Comparison of ENCODE assay signal across 9 mouse cellular contexts in genomic region chr8:48553791-48554288, GRCm38 (mm10).
DNase-seq lines count a peak whose midpoint lies in the region; ATAC-seq lines count a peak whose summit lies in the region.
"Had no signal": no experiment of that assay in that cellular context is flagged by ENCODE, and none has a peak within 500 bp of the region (broad histone marks: within the 10 kb centered on the region; RNA-seq: fewer than 3 reads in every experiment).

No protein-coding gene starts in this region.

- H3K4me3 ChIP-seq in embryonic facial prominence, embryonic 14.5 days (ENCODE audit: low read depth, low read length), result peak overlapping the region; percentile 87
- H3K4me3 ChIP-seq in intestine, embryonic 15.5 days (replicated peaks), result peak overlapping the region; percentile 85
- H3K4me3 ChIP-seq in neural tube, embryonic 12.5 days, result peak overlapping the region; percentile 76

- H3K9ac ChIP-seq in embryonic facial prominence, embryonic 14.5 days (ENCODE audit: low read depth, low read length), result peak overlapping the region; percentile 88
- peak overlapping the region; percentile 64; the same call in 1 of the 2 replicates for H3K9ac ChIP-seq in intestine, embryonic 15.5 days
- H3K9ac ChIP-seq in neural tube, embryonic 12.5 days, result peak overlapping the region; percentile 79; the same call in 1 of the 2 replicates

- H3K27me3 ChIP-seq in embryonic facial prominence, embryonic 14.5 days (replicated peaks; ENCODE audit: control insufficient read depth, insufficient read depth, low read length), result no peaks in the 10 kb centered on the region
- no peaks in the 10 kb centered on the region for H3K27me3 ChIP-seq in intestine, embryonic 15.5 days (replicated peaks)
- H3K27me3 ChIP-seq in neural tube, embryonic 12.5 days (replicated peaks), result no peaks in the 10 kb centered on the region

- DNase-seq in kidney, adult 9 months, result peak; percentile 14
- DNase-seq in kidney, postnatal 25 days, result no peak
- peak; percentile 70 for DNase-seq in embryonic facial prominence, embryonic 14.5 days (ENCODE audit: low spot score)
- DNase-seq in adrenal gland, postnatal 36 days, result no peak
- DNase-seq in spleen, adult 12 weeks (ENCODE audit: low spot score), result no peak
- no peak for DNase-seq in ovary, postnatal 14 days (ENCODE audit: low spot score)

- 0 out of 2 replicates have a peak, but pooled peaks cover 2% of the 10 kb centered on the region for H3K36me3 ChIP-seq in embryonic facial prominence, embryonic 14.5 days (ENCODE audit: control insufficient read depth, insufficient read depth, low read length)
- H3K36me3 ChIP-seq in intestine, embryonic 15.5 days, result no peaks in the 10 kb centered on the region
- H3K36me3 ChIP-seq in neural tube, embryonic 12.5 days, result no peaks in the 10 kb centered on the region
- H3K36me3 ChIP-seq: G1E had no signal

- WGBS in embryonic facial prominence, embryonic 14.5 days, result under 1% methylated on average over 9 of the region's 9 CpGs
- WGBS in intestine, embryonic 15.5 days, result 3% methylated on average over 9 of the region's 9 CpGs
- 1% methylated on average over 9 of the region's 9 CpGs for WGBS in neural tube, embryonic 12.5 days

- peak overlapping the region; percentile 98 for H3K27ac ChIP-seq in embryonic facial prominence, embryonic 14.5 days (replicated peaks; ENCODE audit: low read depth, low read length)
- no peak overlapping the region for H3K27ac ChIP-seq in intestine, embryonic 15.5 days
- H3K27ac ChIP-seq in neural tube, embryonic 12.5 days, result no peak overlapping the region

- H3K9me3 ChIP-seq in embryonic facial prominence, embryonic 14.5 days (ENCODE audit: control insufficient read depth, low read length), result no peaks in the 10 kb centered on the region
- H3K9me3 ChIP-seq in intestine, embryonic 15.5 days, result no peaks in the 10 kb centered on the region
- H3K9me3 ChIP-seq in neural tube, embryonic 12.5 days, result no peaks in the 10 kb centered on the region

- peaks cover 23% of the 10 kb centered on the region for H3K4me1 ChIP-seq in embryonic facial prominence, embryonic 14.5 days (ENCODE audit: control insufficient read depth, insufficient read depth, low read length)
- peaks cover 4% of the 10 kb centered on the region; the same call in 1 of the 2 replicates for H3K4me1 ChIP-seq in intestine, embryonic 15.5 days (replicated peaks)
- peaks cover 6% of the 10 kb centered on the region; the same call in 1 of the 2 replicates for H3K4me1 ChIP-seq in neural tube, embryonic 12.5 days

- H3K4me2 ChIP-seq in embryonic facial prominence, embryonic 14.5 days (ENCODE audit: low read depth, low read length), result peak overlapping the region; percentile 82
- H3K4me2 ChIP-seq in intestine, embryonic 15.5 days (replicated peaks), result peak overlapping the region; percentile 93
- H3K4me2 ChIP-seq in neural tube, embryonic 12.5 days (replicated peaks), result peak overlapping the region; percentile 82

- no peak for ATAC-seq in embryonic facial prominence, embryonic 14.5 days (ENCODE audit: low read depth)
- no peak for ATAC-seq in intestine, embryonic 15.5 days
- ATAC-seq in neural tube, embryonic 12.5 days (ENCODE audit: low FRiP score, low read depth), result no peak

Comparison
In these comparisons a context has a peak if more than half of its experiments do, and no peak if none do; other contexts are left out.
1. DNase-seq: peak in kidney, adult 9 months (single experiment) and embryonic facial prominence, embryonic 14.5 days (single experiment); none in kidney, postnatal 25 days (0 of 2), adrenal gland, postnatal 36 days (0 of 2), spleen, adult 12 weeks (single experiment) and ovary, postnatal 14 days (single experiment).
2. Peak in every context shown above with its lines, with median percentiles within 50 percentile points of each other: H3K4me2 ChIP-seq, H3K4me3 ChIP-seq and H3K9ac ChIP-seq.